Mouse (Mus musculus) midbrain, postnatal 0 days (tissue): ENCODE measurements around the gene Rassf5. TPM values are rescaled to one million over a fixed set of nuclear protein-coding genes. Genes with fewer than 3 reads are reported as not detected.

Experiments
- ATAC-seq: fragments of 200-750 bp; cut with Nextera tagmentation; 2 replicates; pipeline ENCODE4 v1.8.0; 2017; ENCODE audit warnings: moderate number of reproducible peaks, mild to moderate bottlenecking, moderate TSS enrichment, moderate library complexity; ENCODE audit not compliant: low FRiP score
- DNase-seq: peaks from one replicate; pipeline ENCODE4 v3.0.0-alpha.2; 2015; ENCODE audit warnings: low spot score
- H3K27ac ChIP-seq: fragments of 300-500 bp; sonication (generic); 2 replicates; pipeline ENCODE4 v1.5.1; 2014; ENCODE audit warnings: low read depth, mild to moderate bottlenecking, low read length, mixed read lengths
- H3K27me3 ChIP-seq: fragments of 300-500 bp; sonication (generic); 2 replicates; pipeline ENCODE4 v1.6.1; 2014; ENCODE audit warnings: low read length, control low read depth, mixed read lengths; ENCODE audit not compliant: insufficient read depth
- H3K36me3 ChIP-seq: fragments of 300-500 bp; sonication (generic); 2 replicates; pipeline ENCODE4 v1.6.1; 2014; ENCODE audit warnings: low read length, control low read depth, mixed read lengths; ENCODE audit not compliant: insufficient read depth
- H3K4me1 ChIP-seq: fragments of 300-500 bp; sonication (generic); 2 replicates; pipeline ENCODE4 v1.6.1; 2014; ENCODE audit warnings: mild to moderate bottlenecking, control low read depth, antibody characterized with exemption, low read length, mixed read lengths; ENCODE audit not compliant: insufficient read depth
- H3K4me2 ChIP-seq: fragments of 300-500 bp; sonication (generic); 2 replicates; pipeline ENCODE4 v1.6.1; 2014; ENCODE audit warnings: low read depth, mild to moderate bottlenecking, low read length, mixed read lengths; ENCODE audit not compliant: poor library complexity, severe bottlenecking
- H3K4me3 ChIP-seq: fragments of 300-500 bp; sonication (generic); 2 replicates; pipeline ENCODE4 v1.5.1; 2014; ENCODE audit warnings: low read depth, mild to moderate bottlenecking, low read length, moderate library complexity
- H3K9ac ChIP-seq: fragments of 300-500 bp; sonication (generic); replicated peaks from 2 replicates; pipeline ENCODE4 v1.6.1; 2014; ENCODE audit warnings: mild to moderate bottlenecking, low read length, moderate library complexity, mixed read lengths; ENCODE audit not compliant: poor library complexity, severe bottlenecking
- H3K9me3 ChIP-seq: fragments of 300-500 bp; sonication (generic); 2 replicates; pipeline ENCODE4 v1.6.1; 2016; ENCODE audit warnings: low read length, control low read depth
- CTCF ChIP-seq: IDR thresholded peaks from 2 replicates; pipeline ENCODE4 v1.5.1; 2016; ENCODE audit warnings: antibody characterized with exemption, mild to moderate bottlenecking
- WGBS: fragments of 180-500 bp; shearing (Covaris S2); extraction: QIAGEN DNeasy Blood & Tissue Kit; methylation state at CpG from one replicate; pipeline ENCODE4 v1.1.7; 2014; 5-methylcytosine and 5-hydroxymethylcytosine counted together
- polyA plus RNA-seq: library from polyadenylated mRNA; unstranded; fragments of >200 nt; fragmentation: Nextera tagmentation; extraction: Ambion mirVana; gene quantifications from 2 replicates; pipeline ENCODE4 v1.2.1, GENCODE M21; 2015
- total RNA-seq: library from RNA; depleted of rRNA; stranded (reverse); fragments of >200 nt; gene quantifications from 2 replicates; pipeline ENCODE4 v1.2.3, GENCODE M21; 2014

Gene Rassf5
- total and polyA plus RNA-seq, 2 experiments from 2014 or later: 4.9 to 9.0 TPM

- DNase-seq (no peak), ATAC-seq (no peak)
- no peak for TF ChIP-seq CTCF
Observed at GRCm38 (mm10) chr1:131184956-131185660, 60.0 kb downstream of the Rassf5 start.

GRCm38 (mm10) chr1:131184253-131184955 lies 60.7 kb downstream of the Rassf5 start:
- Histone ChIP-seq H3K9ac (no peak overlapping the region), H3K4me2 (no peak overlapping the region), H3K4me1 (no peaks in the 10 kb centered on the region), H3K9me3 (no peaks in the 10 kb centered on the region), H3K27me3 (no peaks in the 10 kb centered on the region), H3K4me3 (no peak overlapping the region), H3K27ac (no peak overlapping the region), H3K36me3 (peaks cover 12% of the 10 kb centered on the region; the same call in 1 of the 2 replicates)
- WGBS: 85% methylated on average over 9 of the region's 9 CpGs
- DNase-seq (no peak), ATAC-seq (no peak)
- no peak for TF ChIP-seq CTCF

More at GRCm38 (mm10) chr1:131184956-131185660, 60.0 kb downstream of the Rassf5 start:
- Histone ChIP-seq H3K27me3 (no peaks in the 10 kb centered on the region), H3K27ac (no peak overlapping the region), H3K4me3 (no peak overlapping the region), H3K4me1 (no peaks in the 10 kb centered on the region), H3K9ac (no peak overlapping the region), H3K9me3 (no peaks in the 10 kb centered on the region), H3K36me3 (peaks cover 8% of the 10 kb centered on the region; the same call in 1 of the 2 replicates), H3K4me2 (no peak overlapping the region)
- WGBS: 80% methylated on average over 8 of the region's 8 CpGs

GRCm38 (mm10) chr1:131183201-131183600 lies 61.9 kb downstream of the Rassf5 start:
- 88% methylated on average over 7 of the region's 7 CpGs for WGBS
- ATAC-seq (no peak), DNase-seq (no peak)
- Histone ChIP-seq H3K27ac (no peak overlapping the region), H3K27me3 (no peaks in the 10 kb centered on the region), H3K4me3 (no peak overlapping the region), H3K4me1 (no peaks in the 10 kb centered on the region), H3K4me2 (no peak overlapping the region), H3K36me3 (peaks cover 13% of the 10 kb centered on the region; the same call in 1 of the 2 replicates), H3K9me3 (no peaks in the 10 kb centered on the region), H3K9ac (no peak overlapping the region)
- TF ChIP-seq CTCF: no peak

GRCm38 (mm10) chr1:131181642-131182527 lies 63.2 kb downstream of the Rassf5 start:
- Histone ChIP-seq H3K4me3 (no peak overlapping the region), H3K4me2 (no peak overlapping the region), H3K27me3 (no peaks in the 10 kb centered on the region), H3K9ac (no peak overlapping the region), H3K9me3 (no peaks in the 10 kb centered on the region), H3K4me1 (no peaks in the 10 kb centered on the region), H3K27ac (no peak overlapping the region), H3K36me3 (peaks cover 20% of the 10 kb centered on the region)
- ATAC-seq (peak; percentile 69), DNase-seq (peak; percentile 83)
- TF ChIP-seq CTCF: peak; percentile 92
- 68% methylated on average over 9 of the region's 9 CpGs for WGBS

GRCm38 (mm10) chr1:131180386-131180785 lies 64.7 kb downstream of the Rassf5 start:
- no peak for ATAC-seq
- H3K4me2 ChIP-seq: no peak overlapping the region
- H3K9me3 ChIP-seq: no peaks in the 10 kb centered on the region
- peaks cover 33% of the 10 kb centered on the region for H3K36me3 ChIP-seq
- no peak overlapping the region for H3K9ac ChIP-seq
- no peak for DNase-seq
- WGBS: 95% methylated on average over 7 of the region's 7 CpGs
- TF ChIP-seq CTCF: no peak
- no peaks in the 10 kb centered on the region for H3K4me1 ChIP-seq
- no peak overlapping the region for H3K27ac ChIP-seq
- no peak overlapping the region for H3K4me3 ChIP-seq
- H3K27me3 ChIP-seq: no peaks in the 10 kb centered on the region
